Mouse (Mus musculus): Measurements from ENCODE around the gene Ryr2.

Ryr2 gene

GRCm38 (mm10) chr13:11545841-11546240 lies 560.9 kb downstream of the Ryr2 start:
- peak; percentile 76 for DNase-seq (ENCODE audit: low spot score)

- DNase-seq (ENCODE audit: low spot score) = no peak
Observed at GRCm38 (mm10) chr13:11542546-11542945, 564.2 kb downstream of the Ryr2 start.

GRCm38 (mm10) chr13:11536851-11537250 lies 569.9 kb downstream of the Ryr2 start:
- DNase-seq (ENCODE audit: low spot score) = no peak

GRCm38 (mm10) chr13:11535874-11536273 lies 570.9 kb downstream of the Ryr2 start:
- no peak for DNase-seq (ENCODE audit: low spot score)

- DNase-seq (ENCODE audit: low spot score) = no peak
Observed at GRCm38 (mm10) chr13:11533265-11533664, 573.5 kb downstream of the Ryr2 start.

GRCm38 (mm10) chr13:11532014-11532890 lies 574.5 kb downstream of the Ryr2 start:
- DNase-seq (ENCODE audit: low spot score) = no peak

- DNase-seq (ENCODE audit: low spot score) = no peak
Observed at GRCm38 (mm10) chr13:11523612-11524011, 583.1 kb downstream of the Ryr2 start.

- DNase-seq (ENCODE audit: low spot score) = no peak
Observed at GRCm38 (mm10) chr13:11520765-11521164, 586.0 kb downstream of the Ryr2 start.

GRCm38 (mm10) chr13:11511540-11512177 lies 595.1 kb downstream of the Ryr2 start:
- no peak for DNase-seq (ENCODE audit: low spot score)
